Mouse (Mus musculus): Measurements from ENCODE around the gene Rasgrp3.
"Not testable (repeated sequence)": the region's sequence is repeated elsewhere in the genome, so short reads cannot be mapped to it uniquely, and the experiment has no call there.

Rasgrp3 gene

GRCm38 (mm10) chr17:75435599-75435998 lies at the start of gene Rasgrp3:
Gene Rasgrp3, plus strand, starts transcription at chr17:75435896.
- no peak for DNase-seq (ENCODE audit: low spot score in 2 of 2)

- DNase-seq (ENCODE audit: low spot score in 2 of 2), result no peak
Measured at GRCm38 (mm10) chr17:75388402-75388801, 47.3 kb upstream of the Rasgrp3 start.

- DNase-seq (ENCODE audit: low spot score in 2 of 2), result peak; percentile 14
Measured at GRCm38 (mm10) chr17:75390142-75390541, 45.6 kb upstream of the Rasgrp3 start.

DNA sequence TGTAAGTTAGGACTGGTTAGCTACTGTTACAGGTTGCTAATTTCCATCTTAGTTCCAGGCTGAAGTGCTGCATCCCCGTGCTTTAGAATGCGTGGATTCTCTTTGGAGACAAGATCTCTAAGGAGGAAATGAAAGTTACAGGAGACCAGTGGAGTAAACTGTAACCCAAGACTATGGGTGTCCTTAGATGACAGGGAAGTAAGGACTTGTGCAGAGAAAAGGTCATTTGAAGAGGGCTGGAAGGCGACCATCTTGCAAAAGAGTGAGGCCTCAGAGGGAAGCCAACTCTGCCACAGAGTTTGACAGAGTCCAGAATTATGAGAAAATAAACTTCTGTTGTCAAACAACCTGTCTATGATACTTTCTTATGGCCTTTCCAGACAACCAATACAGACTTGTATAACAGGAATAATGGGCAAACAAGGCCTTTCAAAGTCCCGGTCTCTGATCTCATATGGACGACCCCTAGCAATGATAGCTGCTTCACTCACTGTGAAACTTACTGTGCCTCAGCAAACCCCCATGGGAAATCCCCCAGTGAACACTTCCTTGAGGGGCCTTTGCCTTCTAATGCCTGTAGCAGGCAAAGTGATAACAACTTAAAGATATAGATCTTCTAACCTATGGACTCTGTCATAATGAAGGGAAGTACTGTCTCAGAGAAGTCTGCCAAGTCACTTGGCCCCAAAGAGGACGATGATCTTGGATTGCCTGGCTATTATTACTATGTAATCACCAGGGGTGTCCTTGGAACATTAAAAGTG lies 44.1 kb upstream of the Rasgrp3 start:
- no peak for DNase-seq (ENCODE audit: low spot score in 2 of 2)

DNA sequence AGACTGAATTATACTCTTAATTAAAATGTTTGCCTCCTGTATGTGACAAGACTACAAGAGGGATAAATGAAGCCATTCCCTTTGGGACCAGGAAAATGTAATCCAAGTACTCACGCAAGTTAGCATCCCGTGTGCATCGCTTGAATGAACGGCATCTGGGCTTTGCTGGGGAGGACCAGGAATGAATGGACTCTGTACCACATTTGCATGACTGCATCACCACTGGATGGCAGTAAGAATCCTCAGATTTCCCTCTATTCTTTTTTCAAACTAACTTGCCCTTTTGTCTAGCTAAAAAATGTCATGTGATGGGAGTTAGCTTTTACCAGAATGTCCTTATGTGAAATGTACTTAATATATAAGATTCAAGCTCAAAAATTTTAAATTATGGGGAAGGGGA lies 29.3 kb upstream of the Rasgrp3 start:
- DNase-seq (ENCODE audit: low spot score in 2 of 2), result peak; percentile 20 to 27

DNA sequence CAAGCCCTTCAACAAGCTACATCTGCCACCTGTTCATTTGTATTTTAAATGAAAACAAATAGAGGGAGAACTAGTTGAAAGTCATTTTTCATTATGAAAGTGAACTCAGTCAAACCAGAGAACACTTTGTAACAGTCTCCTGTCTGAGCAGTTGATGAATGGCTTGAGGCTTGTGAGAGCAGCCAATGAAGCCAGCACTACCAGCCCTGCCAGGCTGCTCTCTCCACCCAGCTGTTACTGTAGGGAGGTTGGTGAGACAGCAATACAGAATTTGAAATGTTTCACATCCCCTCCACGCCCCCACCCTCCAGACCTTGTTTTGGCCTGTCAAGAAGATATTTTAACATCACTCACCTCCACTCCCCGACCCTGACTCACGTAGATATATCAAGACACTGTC lies 18.8 kb upstream of the Rasgrp3 start:
- DNase-seq (ENCODE audit: low spot score in 2 of 2), result no peak

- no peak for DNase-seq (ENCODE audit: low spot score in 2 of 2)
Measured at GRCm38 (mm10) chr17:75434152-75434551, 1.5 kb upstream of the Rasgrp3 start.

- no peak for DNase-seq (ENCODE audit: low spot score in 2 of 2)
Measured at GRCm38 (mm10) chr17:75434871-75435270, 825 bp upstream of the Rasgrp3 start.

DNA sequence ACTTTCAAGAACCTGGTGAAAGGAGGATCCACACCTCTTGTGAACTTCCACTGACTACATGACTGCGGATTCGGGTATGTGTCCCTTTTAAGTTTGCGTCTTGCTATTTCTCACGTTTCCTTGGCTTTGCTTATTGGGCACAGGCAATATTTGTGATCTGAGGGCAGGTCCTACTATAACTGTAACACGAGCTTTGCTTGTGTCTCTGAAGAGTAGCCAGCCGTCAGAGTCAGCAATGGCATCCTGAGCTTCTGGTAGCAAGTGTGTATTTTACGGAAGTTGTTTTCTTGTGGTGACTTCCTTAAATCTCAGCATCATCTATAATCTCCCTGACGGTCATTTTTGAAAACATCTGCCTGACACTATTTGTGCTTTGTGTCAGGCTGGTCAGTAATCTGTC lies 399 bp downstream of the Rasgrp3 start:
- no peak for DNase-seq (ENCODE audit: low spot score in 2 of 2)

DNA sequence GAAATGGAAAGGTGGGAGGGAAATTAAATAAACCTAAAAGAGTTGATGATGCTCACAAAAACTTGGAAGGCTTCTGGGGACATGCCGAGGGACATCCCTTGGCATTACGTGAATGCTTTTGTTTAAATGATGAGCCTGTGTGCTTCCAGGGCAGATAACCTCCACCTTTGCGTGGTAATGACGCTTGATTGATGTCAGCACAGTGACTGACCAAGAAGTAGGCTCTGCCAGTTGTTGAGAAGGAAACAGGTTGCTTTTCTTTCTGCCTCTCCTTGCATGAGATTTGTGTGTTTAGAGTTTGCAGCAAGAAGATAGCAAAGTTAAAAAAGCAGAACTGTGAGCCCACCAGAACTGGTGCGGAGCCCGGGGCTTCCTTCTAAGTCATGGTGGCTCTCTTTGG lies 1.1 kb downstream of the Rasgrp3 start:
- DNase-seq (ENCODE audit: low spot score in 2 of 2), result no peak

- DNase-seq (ENCODE audit: low spot score in 2 of 2), result no peak
Measured at GRCm38 (mm10) chr17:75437239-75437750, 1.6 kb downstream of the Rasgrp3 start.

DNA sequence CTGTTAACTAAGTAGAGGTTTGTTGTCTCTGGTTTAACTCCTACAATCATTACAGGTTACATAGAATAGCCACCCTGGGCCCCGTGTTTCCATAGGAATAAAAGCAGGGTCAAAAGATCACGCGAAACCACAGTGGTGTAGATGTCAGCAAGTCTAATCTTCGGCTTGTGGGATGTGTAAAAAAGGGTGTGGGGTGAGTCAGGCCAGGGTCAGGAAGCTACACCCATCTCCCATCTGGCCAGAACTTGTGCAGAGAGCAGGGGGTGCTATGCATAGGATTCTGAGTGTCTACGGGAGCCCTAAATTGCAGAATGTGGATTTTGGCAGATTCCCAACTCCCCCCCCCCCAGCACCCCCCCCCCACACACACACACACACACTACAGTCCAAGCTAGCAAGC lies 2.5 kb downstream of the Rasgrp3 start:
- DNase-seq (ENCODE audit: low spot score in 2 of 2), result no peak

- no peak for DNase-seq (ENCODE audit: low spot score in 2 of 2)
Measured at GRCm38 (mm10) chr17:75439062-75439461, 3.4 kb downstream of the Rasgrp3 start.

DNA sequence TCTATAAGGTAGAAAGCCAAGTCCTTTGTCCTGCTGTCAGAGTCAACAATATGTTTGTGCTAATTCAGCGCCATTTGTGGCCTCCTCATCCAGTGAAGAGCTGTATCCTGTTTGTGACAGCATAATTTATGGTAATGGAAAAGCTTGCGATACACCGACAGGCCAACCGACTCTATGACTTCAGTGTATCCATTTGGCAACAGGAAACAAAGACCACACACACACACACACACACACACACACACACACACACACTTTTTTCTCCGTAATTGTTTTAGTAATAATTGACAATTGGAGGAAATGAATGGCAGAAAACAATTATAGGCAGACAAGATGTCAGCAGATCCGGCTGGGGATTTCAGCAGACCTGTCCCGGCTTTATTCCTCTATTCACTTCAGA lies 4.9 kb downstream of the Rasgrp3 start:
- no peak for DNase-seq (ENCODE audit: low spot score in 2 of 2)

GRCm38 (mm10) chr17:75441260-75441830 lies 5.6 kb downstream of the Rasgrp3 start:
- DNase-seq (ENCODE audit: low spot score in 2 of 2), result no peak

GRCm38 (mm10) chr17:75442352-75442751 lies 6.7 kb downstream of the Rasgrp3 start:
- DNase-seq (ENCODE audit: low spot score in 2 of 2), result no peak

DNA sequence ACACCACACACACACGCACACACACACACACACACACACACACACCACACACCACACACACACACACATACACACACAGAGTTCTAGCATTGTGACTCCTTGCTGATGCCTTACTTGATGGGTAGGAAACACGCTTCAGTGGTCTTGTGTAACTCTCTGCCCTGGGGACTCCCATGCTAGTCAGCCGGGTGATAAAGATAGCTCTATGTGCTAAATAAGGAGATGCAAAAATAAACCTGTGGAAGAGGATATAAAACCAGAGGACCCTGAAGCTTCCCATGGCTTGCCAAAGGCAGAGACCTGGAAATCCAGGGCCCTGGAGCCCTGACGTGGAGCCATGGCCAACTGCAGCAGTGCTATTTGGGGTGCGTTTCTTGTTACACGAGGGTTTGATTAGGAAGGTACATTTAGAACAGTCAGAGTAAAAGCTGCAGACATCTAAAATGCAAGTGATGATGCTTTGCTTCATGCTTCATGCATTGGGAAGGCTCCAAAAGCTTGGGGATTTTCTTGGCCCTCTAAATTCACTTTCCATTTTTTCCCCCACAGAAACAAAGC lies 7.4 kb downstream of the Rasgrp3 start:
- DNase-seq (ENCODE audit: low spot score in 2 of 2), result peak; percentile 47 to 50

GRCm38 (mm10) chr17:75448257-75448656 lies 12.6 kb downstream of the Rasgrp3 start:
- DNase-seq (ENCODE audit: low spot score in 2 of 2), result no peak

DNA sequence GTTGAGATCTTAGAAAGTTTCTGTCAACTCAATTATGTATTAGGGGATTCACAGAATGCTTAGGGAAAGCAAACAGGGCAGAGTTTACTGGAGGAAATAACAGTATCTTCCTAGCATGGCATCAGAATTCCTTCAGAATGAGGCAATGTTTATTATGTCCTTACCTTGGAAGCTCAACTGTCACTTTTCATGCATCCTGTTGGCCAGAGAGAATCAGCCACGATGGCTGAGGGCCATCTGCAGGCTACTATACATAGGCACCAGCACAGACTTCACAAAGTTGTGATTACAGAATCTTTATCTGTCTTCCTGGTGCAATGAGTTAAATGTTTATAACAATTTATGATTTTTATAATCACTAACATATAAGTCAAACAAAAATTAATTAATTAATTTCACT lies 13.3 kb downstream of the Rasgrp3 start:
- DNase-seq (ENCODE audit: low spot score in 2 of 2), result no peak

GRCm38 (mm10) chr17:75452313-75452712 lies 16.6 kb downstream of the Rasgrp3 start:
- no peak for DNase-seq (ENCODE audit: low spot score in 2 of 2)

DNA sequence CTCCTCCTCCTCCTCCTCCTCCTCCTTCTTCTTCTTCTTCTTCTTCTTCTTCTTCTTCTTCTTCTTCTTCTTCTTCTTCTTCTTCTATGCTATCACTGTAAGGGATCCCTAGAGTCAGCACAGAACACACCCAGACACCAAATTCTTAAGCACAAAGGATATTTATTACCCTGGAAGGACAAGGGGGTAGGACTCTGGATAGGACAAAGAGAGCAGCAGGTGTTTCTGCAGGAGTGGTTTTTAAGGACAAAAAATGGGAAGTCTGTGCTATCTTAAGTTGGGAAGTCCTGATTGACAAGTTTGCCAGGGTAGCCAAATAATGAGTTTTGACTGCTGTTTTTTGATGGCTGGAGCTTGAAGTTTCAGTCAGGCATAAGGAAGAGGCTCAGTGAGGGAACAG lies 17.9 kb downstream of the Rasgrp3 start:
- DNase-seq (ENCODE audit: low spot score in 2 of 2), result no peak

- DNase-seq (ENCODE audit: low spot score in 2 of 2), result not testable (repeated sequence)
Measured at GRCm38 (mm10) chr17:75456096-75456495, 20.4 kb downstream of the Rasgrp3 start.

DNA sequence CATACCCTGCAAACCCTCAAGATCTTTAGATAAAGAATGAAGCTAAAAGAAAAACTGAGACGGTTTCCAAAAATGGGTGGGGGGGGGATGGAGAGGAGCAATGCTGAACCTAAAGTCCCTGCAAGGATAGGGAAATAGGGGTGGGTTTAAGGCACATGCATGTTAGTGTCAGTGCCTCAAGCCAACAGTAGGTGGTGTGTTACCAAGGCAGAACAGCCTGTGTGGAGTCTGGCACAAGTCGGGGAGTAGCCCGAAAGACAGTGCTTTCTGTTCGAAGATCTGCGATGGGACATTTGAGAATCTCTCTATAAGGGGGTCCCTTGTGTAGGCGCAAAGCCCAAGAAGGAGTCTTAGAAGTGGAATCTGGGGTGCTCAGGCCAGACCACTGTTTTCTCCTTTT lies 24.9 kb downstream of the Rasgrp3 start:
- DNase-seq (ENCODE audit: low spot score in 2 of 2), result no peak
